Mouse (Mus musculus): ENCODE measurements around the gene Ethe1.
A peak's percentile ranks its signal among the peaks of the same experiment; 100 is the strongest.
"Not testable (repeated sequence)": the region's sequence is repeated elsewhere in the genome, so short reads cannot be mapped to it uniquely, and the experiment has no call there.

Ethe1 gene

DNA sequence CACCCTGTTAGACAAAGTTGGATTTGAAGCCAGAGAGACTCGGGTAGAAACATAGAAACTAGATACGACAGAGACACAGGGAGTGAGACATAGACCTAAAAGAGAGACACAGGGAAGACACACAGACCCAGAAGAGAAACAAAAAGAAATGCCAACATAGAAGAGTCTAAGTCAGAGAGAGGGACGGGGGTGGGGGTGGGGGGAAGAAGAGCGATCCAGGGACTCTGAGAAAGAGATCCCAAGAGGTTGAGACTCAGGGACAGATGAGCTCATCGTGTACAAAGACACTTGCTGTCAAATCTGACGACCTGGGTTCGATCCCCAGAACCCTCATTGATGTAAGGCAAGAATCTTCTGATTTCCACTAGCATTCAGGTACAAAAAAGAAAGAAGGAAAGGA lies 24.4 kb downstream of the Ethe1 start:
- DNase-seq (ENCODE audit: low spot score) = no peak

DNA sequence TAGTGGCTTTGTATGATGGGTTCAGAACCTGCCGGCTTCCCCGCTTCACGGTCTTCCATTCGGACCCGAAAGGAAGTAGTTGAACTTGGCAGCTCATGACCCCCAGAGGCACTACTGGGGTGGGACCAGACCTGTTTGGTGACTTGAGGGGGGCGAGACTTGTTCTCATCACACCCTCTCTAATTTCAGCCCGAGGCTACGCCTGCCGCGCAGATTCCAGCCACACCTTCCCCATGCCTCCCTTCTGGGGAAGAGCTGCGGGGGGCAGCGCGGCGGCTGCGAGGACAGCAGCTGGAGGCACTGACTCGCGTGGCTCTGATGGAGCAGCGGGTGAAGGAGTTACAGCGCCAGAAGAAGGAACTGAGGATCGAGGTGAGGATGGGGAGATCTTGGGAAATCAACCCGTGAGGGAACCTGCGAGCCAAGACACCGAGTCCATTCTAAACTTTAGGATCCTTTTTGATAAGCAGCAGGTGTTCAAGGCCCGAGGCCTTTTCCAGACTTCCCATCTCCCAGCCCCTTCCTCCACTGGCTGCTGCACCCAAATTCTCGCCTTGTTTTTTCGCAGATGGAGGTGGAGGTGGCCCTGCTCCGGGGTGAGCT lies 25.1 kb downstream of the Ethe1 start:
- DNase-seq (ENCODE audit: low spot score) = peak; percentile 8

- no peak for DNase-seq (ENCODE audit: low spot score)
These were observed 27.5 kb downstream of the Ethe1 start for GRCm38 (mm10) chr7:24614816-24615215.

DNA sequence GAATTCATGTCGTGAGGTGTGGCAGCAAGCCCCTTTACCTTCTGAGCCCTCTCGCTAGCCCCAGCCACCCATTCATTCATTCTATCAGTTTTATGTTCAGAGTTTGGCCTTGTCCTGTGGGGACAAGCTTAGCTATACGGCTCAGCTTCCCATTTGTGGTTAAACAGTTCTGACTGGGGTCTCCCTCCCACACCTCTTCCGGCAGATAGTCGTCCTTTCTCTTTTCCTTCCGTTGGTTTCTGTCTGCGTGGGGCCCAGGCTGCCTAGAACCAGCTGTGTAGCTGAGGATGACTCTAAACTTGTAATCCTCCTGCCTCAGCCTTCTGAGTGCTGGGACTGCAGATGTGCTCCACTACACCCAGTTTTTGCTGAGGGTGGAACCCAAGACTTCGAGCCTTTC lies 30.4 kb downstream of the Ethe1 start:
- DNase-seq (ENCODE audit: low spot score) = no peak

GRCm38 (mm10) chr7:24618374-24618773 lies 31.0 kb downstream of the Ethe1 start:
- not testable (repeated sequence) for DNase-seq (ENCODE audit: low spot score)

DNA sequence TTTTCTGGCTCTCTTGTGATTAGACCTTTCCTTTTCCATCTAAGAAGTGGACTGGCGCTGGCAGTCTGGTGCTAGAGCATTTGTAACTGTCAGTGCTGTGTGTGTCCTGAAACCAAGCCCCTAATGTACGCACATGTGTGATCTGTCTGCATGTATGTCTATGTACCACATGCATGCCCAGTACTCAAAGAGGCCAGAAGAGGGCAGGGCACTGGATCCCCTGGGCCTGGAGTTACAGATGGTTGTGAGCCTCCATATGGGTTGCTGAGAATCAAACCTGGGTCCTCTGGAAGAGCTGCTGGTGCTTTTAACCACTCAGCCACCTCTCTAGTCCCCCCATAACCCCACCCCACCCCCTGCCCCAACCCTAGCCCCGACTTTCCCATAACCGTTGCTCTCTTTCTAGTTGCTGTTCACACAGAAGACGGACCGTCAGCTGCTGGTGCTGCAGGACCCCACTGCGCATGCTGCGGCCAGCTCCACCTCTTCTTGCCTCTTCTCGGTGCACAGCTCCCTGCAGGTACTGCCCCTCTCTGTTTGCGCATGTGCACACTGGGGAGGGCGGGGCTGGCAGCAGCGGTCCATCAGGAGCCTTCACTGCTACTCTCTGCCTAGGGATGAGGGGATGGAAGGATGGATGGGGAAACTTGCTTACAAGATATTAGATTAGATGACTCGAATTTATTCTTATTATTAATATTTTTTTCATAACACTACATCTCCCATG lies 32.5 kb downstream of the Ethe1 start:
- no peak for DNase-seq (ENCODE audit: low spot score)

- DNase-seq (ENCODE audit: low spot score) = no peak
These were observed 33.9 kb downstream of the Ethe1 start for GRCm38 (mm10) chr7:24621193-24621592.

- DNase-seq (ENCODE audit: low spot score) = no peak
These were observed 35.6 kb downstream of the Ethe1 start for GRCm38 (mm10) chr7:24622967-24623366.

DNA sequence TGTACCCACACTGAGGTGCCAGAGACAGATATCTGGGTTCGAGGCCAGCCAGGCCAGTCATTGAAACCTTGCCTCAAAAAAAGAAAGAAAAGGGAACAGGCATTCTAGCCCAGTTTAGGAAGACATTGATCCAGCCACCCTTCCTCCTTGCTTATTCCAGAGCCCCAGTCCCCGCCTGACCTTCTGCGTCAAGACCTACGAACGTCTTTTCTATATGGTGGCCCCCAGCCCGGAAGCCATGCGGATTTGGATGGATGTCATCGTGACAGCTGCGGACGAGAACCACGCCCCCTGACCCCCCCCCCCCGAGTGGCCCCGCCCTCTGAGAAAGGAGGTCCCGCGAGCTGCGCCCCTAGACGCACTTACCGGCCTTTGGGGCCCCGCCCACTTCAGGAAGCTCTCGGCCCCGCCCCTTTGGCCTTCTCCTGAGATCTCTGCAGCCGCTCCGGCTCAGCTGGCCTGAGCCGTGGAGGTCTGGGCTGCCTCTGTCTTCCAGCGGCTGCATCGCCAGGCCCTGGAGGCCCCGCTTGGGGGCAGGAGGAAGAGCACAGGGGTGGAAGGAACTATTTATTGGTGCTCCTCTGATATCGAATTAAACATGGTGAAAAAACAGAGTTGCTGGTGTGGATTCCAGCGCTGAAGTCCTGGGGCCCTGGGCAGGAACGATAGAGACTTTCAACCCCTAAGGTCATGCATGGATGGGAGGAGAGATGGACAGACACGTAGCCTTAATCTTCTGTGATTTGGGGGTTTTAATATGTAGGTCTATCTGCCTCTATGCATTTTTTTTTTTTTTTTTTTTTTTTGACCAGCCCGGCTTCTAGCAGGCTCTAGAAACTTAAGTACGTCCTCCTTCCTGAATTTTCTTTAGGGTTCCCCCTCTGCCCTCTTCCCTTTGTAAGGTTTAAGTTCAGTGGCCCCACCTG lies 41.6 kb downstream of the Ethe1 start:
- peak; percentile 93 for DNase-seq (ENCODE audit: low spot score)

- DNase-seq (ENCODE audit: low spot score) = no peak
These were observed 42.3 kb downstream of the Ethe1 start for GRCm38 (mm10) chr7:24629672-24630071.

GRCm38 (mm10) chr7:24630116-24630880 lies 43.0 kb downstream of the Ethe1 start:
- DNase-seq (ENCODE audit: low spot score) = no peak

DNA sequence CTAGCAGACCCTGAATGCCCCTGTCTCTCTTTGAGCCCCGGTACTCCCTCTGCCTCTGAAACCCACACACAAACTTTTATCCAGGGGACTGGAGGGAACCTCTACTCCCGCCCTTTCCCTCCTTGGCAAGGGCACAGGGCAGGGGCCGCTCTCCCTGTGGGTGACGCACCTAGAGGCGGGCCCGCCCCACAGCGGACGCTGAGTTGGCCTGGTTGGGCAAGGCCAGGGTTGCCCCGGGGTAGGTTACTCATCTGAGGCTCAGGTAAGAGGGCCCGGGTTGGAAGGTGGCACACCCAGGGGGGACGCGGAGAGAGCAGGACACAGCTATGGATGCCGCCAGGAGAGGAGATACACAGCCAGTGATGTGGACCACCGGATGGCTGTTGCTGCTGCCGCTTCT lies 48.9 kb downstream of the Ethe1 start, which contains the start of gene Lypd3:
Gene Lypd3 (plus strand): TSS at position 287 of the 400 bp plus-strand sequence.
- DNase-seq (ENCODE audit: low spot score) = no peak

DNA sequence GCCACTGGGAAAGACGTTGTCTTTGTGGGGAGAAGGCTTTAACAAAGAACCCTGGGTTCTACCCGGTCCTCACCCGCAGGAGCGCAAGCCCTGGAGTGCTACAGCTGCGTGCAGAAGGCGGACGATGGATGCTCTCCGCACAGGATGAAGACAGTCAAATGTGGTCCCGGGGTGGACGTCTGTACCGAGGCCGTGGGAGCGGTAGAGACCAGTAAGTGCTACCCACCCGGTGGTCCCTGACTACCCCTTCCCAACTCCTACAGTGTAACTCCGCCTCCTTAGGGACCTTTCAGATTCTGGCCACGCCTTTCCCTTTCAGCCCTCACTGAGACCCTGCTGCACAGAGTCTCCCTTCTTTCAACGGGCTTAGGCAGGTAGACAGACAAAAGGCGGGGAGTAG lies 49.7 kb downstream of the Ethe1 start:
- DNase-seq (ENCODE audit: low spot score) = peak; percentile 40

DNA sequence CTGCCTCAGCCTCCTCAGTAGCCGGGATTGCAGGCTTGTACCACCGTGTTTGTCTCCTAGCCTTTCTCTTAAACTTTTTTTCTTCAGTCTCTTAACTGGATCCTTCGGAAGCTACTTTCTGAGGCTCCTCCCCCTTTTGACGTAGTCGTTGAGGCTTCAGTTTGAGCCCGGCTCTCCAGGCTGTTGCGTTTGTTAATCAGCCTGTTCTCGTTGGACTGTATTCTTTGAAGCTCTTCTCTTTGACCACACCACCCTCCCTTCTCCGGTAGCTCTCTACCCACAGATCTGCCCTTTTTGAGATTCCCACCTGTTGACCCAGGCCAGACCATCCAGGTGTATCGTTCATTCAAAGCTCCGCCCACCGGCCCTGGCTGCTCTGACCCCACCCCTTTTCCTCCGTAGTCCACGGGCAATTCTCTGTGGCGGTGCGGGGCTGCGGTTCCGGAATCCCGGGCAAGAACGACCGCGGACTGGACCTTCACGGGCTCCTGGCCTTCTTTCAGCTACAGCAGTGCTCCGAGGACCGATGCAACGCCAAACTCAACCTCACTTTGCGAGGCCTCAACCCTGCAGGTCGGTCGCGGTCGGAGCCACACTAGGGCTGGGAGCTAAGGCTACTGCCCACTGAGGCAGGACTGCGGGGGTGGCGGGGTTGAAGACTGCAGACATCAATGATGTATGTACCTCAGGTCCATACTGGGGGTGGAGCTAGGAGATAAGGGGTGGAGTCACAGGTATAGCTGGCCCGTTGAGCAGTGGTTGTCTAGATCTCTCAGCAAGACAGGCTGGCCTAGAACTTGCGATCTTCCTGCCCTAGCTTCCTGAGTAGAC lies 50.9 kb downstream of the Ethe1 start:
- peak; percentile 53 for DNase-seq (ENCODE audit: low spot score)

- no peak for DNase-seq (ENCODE audit: low spot score)
These were observed 53.1 kb downstream of the Ethe1 start for GRCm38 (mm10) chr7:24640450-24640849.

DNA sequence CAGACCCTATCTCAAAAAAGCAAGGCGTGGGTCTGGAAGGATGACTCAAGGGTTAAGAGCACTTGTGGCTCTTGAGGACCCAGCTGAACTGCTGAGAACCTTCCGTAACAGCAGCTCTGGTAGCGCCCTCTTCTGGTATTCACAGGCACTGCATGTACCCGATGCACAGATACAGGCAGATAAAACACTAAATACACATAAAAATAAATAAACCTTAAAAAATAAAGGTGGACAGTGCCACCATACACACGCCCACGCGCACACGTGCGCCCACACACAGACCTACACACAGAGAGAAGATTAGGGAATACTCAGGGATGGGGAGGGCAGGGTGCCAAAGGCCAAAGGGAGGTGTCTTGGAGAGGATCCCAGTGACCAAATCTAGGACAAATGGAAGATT lies 55.1 kb downstream of the Ethe1 start:
- peak; percentile 76 for DNase-seq (ENCODE audit: low spot score)

DNA sequence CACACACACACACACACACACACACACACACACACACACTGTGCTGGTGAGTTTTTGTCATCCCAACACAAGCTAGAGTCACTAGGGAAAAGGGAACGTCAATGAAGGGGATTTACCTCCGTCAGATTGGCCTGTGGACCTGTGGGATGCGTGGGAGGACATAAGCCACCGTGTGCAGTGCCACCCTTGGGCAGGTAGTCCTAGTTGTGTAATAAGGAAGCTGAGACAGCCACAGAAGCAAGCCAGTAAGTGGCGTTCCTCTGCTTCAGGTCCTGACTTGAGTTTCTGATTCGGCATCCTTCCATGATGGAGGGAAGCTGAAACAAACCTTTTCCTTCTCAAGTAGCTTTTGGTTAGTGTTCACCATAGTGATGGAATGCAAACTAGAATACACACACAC lies 57.1 kb downstream of the Ethe1 start:
- DNase-seq (ENCODE audit: low spot score) = no peak

GRCm38 (mm10) chr7:24644996-24645395 lies 57.7 kb downstream of the Ethe1 start:
- no peak for DNase-seq (ENCODE audit: low spot score)

DNA sequence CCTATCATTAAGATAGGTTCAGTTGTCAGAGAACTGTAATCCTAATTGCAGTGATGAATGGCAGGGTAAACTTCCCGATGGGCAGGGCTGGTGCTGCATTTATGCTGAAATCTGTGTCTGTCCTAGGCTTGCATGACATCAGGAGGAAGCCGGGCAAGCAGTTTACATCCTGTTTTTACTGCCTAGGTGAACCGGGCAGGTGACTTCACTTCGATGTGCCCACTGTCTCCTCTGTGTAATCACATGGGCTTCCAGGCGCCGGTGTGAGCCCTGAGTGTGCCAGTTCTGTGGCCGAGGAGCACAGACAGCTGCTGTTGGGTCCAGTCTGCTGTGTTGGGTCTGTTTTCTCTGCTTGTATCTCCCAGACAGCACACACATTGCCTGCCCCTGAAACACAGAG lies 59.1 kb downstream of the Ethe1 start:
- DNase-seq (ENCODE audit: low spot score) = no peak

GRCm38 (mm10) chr7:24653681-24654080 lies 66.3 kb downstream of the Ethe1 start:
- DNase-seq (ENCODE audit: low spot score) = peak; percentile 82
